Mouse (Mus musculus) spleen, embryonic (tissue): ENCODE measurements around the gene Kat6b.
"Not testable (repeated sequence)": the region's sequence is repeated elsewhere in the genome, so short reads cannot be mapped to it uniquely, and the experiment has no call there.

Experiments used
- CTCF ChIA-PET: fragments of 350-600 bp; sonication (Branson Sonifier 250); formaldehyde crosslinking; loops from one replicate; lab custom pipeline; 2022; lab: Charles Lee

Gene Kat6b

DNA sequence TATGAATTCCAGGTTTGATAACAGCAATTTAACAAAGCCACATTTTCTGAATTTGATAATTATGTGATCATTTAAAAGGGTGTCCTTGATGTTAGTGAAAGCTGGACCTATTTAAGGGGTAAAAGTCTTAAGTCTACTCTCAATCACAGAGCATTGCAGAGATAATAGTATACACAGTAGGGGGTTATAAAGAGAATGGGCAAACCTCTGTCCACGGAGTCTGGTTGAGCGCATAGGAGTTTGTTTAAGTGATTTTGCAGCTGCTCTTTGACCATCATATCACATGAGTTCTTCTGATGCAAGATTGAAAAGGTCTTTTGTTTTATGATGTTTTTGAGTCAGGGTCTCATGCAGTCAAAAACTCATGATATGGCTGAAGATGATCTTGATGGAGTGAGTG is 3.0 kb downstream of the Kat6b start:
- CTCF ChIA-PET, result no interaction called here

- CTCF ChIA-PET, result interaction anchor here (0.7 kb wide), 1 partner anchor 394 kb away, joined by 3 read pairs; no protein-coding TSS in a partner anchor
These were observed 3.5 kb downstream of the Kat6b start for GRCm38 (mm10) chr14:21484693-21485092.

DNA sequence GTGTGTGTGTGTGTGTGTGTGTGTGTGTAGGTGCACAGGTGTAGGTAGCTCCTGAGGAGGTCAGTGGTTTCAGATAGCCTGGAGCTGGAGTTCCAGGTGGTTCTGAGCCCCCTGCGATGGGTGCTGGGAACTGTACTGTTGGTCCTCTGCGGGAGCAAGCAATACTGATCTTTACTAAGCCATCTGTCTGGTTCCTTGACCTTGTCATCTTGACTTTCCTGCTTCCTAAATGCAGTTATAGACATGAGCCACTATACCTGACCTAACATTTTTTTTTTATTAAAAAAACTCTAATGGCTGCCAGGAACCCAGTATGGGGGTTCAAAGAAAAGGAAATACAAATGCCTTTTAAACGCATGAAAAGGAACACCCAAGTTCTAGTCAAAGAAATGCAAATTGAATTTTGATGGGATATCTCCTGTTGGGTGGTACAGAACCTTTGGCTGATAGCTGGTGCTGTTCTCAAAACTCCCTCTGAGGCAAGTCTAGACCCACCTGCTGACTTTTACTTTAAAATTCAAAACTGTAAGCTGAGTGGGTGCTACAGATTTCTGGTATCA is 4.8 kb downstream of the Kat6b start:
- CTCF ChIA-PET, result interaction anchor here (0.6 kb wide), 1 partner anchor 1664 kb away, joined by 7 read pairs; no protein-coding TSS in a partner anchor

DNA sequence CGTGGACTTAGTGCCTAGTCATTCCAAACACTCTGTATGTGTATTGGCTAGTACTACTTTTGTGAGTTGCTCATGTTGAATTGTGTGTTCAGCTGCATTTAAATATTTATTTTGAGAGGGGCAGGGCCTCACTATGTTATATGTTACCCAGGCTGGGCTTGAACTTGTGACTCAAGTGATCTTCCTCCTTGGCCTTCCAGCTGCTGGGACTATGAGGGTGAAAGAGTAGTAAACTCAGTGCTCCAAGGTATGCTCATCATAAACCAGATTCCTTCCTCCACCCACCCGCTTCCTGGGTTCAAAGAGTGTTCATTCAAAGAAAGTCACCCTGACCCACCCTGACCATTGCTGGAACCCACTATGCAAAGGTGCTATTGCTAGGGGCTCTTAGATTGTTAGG is 5.9 kb downstream of the Kat6b start:
- CTCF ChIA-PET, result not testable (repeated sequence)

DNA sequence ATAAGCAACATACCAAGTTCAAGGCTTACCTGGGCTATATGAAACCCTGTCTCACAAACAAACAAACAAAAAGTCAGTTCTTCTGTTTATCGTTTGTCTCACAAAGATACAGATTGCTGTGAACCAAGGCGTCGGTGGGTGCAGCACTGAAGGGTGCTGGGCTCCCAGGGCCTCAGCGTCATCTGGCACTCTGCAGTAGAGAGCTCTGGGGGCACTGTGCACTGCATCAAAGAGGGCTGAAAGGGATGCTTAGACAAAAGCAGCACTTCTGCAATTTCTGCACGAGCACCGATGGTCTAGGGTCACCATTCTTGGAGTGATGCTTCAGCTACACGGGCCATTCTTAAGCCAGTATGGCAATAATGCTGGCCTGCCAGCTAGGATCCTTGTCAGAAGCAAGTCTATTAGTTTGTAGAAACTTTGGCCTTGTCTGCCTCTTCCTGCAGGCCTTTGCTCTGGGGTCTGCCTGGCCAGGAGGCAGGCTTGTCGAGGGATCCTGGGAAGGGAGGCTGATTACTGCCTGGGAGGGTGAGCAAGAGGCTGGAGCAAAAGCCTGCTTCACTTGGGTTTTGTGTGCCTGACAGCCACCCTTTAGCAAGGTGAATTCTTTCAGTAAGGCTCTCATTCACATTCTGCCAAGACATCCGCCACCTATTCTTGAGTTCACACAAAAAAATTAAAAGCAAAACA is 7.3 kb downstream of the Kat6b start:
- CTCF ChIA-PET, result not testable (repeated sequence)

DNA sequence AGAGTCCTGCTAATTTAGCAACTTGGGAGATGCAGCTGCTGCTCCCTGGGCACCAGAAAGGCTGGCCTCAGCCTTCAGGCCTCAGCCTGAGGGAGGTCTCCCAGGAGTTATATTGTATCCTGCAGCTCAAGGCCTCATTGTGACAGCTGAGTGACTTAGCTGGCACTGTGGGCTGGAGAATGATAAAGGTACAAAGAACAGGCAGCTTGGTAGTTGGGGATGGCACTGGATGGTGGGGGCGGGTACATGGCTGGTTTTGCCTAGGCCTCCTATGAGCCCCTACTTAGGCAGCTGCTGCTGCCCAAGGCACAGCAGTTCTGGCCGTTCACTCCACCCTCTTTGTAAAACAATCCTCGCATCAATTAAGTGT is 7.9 kb downstream of the Kat6b start:
- CTCF ChIA-PET, result no interaction called here

DNA sequence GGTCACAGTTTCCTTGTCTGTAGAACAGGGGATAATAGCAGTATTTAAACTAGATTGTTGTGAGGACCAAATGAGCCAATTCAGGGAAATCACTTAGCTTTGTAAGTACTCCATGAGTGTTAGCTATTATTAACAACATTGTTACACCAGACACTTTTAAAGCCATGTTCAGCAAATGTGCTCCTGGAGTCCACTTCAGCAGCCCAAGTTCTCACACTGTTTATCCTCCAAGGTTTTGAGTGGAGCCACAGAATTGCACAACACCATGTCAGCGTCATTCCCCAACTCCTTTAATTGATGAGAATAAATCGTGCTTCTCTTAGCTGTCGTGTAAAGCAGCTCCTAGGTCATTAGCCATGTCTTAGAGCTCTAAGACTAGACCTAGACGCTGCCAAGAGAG is 8.9 kb downstream of the Kat6b start:
- CTCF ChIA-PET, result no interaction called here

DNA sequence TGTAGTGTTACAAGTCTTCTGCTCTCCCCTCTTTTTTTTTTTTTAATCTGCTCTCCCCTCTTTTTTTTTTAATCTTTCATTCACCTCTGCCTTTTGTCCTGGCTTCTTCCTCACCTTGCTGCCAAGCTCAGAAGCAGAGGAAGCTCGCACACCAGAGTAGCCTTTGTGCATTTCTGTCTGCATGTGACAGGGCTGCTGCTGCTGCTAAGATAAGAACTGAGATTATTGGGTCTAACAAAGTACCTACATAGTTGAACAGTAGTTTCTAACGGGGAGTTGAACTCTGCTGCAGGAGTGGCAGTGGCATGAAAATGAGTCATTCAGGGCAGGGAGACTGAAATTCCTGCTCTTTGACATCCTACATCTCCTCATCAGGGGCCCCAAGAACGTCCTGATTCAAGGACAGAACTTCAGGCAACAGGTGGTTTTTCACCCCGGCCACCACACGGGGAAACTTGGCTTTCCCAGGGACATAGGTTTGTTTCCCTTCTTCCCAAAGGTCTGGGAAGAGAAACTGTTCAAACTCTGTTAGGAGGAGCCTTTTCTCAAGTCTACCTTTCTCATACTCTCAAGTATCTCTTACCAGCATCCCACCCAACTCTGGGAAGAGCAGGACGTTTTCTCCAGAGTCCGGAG is 17.2 kb downstream of the Kat6b start:
- CTCF ChIA-PET, result no interaction called here

DNA sequence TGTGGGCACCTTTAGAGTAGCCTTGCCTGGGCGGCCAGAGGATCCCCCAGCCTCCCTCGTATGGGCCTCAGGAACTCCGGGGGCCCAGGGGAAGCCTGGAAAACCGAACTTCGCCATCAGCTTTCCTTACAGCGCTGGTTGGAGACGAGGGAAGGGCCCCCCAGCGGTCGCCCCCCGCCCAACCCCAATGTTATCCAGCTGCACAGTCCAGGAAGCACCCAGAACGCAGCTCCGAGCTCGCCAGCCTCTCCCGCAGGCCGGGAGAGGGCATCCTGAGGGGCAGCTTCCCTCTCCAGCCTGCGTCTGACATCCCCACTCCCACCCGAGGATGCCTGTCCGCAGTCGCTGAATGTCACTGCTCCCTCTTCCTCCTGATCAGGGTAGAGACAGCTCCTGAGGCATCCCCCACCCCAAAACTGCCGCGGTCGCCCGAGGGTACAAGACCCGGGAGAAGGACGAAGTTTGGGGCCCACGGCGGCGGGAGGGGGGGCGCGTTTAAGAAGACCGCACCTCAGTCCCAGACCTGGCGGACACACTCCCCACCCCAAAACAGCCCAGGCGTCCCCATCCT is 17.9 kb downstream of the Kat6b start:
- CTCF ChIA-PET, result no interaction called here

DNA sequence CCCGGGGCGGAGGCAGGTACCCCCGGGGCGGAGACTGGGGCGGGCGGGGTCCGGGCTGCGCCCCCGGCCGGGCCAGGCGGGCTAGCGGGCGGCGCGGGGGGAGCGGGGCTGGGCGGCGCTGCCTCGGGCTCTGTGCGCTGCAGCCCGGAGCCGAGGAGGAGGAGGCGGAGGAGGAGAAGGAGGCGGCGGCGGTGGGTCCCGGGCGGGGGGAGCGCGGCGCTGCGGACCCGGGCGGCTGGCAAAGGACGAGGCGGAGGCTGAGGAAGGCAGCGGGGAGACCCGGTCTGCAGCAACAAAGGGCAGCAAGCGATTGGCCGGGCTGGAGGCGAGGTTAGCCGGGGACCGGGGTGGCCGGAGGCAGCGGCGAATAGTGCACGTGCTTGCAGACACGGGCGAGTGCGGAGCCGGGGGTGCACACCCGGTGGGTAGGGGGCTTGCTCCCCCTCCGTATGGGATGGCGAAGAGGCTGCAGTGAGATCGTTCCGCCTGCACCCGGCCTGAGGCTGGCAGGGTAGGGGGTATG is 18.5 kb downstream of the Kat6b start:
- CTCF ChIA-PET, result no interaction called here

DNA sequence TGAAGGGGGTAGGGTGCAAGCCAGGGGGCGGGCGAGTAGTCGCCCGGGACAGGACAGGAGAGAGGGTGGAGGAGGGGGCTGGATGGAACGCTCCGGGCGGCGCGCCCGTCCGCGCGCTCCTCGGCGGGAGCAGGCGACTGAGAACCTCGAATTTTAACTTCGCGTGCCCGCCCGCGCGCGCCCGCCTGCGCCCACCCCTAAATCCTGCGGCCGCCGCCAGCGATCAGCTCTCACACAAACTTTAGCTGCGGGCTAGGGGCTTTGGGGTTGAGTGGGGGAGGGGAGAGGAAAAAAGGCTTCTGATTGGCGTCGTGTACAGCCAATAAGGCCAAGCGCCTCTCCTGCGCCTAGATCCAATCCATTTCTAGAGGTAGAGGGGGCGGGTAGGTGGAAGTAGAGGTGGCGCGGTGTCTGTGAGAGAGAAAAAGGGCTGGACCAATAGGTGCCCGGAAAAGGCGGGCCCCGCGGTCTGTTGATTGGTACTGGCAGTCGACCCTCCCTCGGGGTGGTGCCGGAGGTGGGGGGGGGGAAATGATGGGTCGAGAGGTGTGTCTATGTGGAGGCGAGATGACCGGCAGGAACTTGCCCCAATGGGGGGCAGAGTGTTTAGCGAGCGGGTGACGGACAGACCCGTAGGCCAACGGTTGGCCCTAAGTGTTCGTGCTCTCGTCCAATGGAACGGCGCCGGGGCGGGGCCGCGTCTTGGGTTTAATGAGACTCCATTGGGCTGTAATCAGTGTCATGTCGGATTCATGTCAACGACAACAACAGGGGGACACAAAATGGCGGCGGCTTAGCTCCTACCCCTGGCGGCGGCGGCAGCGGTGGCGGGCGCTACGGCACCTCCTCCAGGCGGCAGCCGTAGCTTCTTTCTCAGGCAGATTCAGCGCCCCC is 19.2 kb downstream of the Kat6b start:
- CTCF ChIA-PET, result interaction anchor here (0.7 kb wide), 1 partner anchor 172 kb away, joined by 3 read pairs; no protein-coding TSS in a partner anchor

- CTCF ChIA-PET, result interaction anchor here (0.7 kb wide), 1 partner anchor 171 kb away, joined by 3 read pairs; no protein-coding TSS in a partner anchor
These were observed 19.9 kb downstream of the Kat6b start for GRCm38 (mm10) chr14:21501048-21501657.

GRCm38 (mm10) chr14:21505036-21505435 is 23.8 kb downstream of the Kat6b start:
- CTCF ChIA-PET, result no interaction called here

DNA sequence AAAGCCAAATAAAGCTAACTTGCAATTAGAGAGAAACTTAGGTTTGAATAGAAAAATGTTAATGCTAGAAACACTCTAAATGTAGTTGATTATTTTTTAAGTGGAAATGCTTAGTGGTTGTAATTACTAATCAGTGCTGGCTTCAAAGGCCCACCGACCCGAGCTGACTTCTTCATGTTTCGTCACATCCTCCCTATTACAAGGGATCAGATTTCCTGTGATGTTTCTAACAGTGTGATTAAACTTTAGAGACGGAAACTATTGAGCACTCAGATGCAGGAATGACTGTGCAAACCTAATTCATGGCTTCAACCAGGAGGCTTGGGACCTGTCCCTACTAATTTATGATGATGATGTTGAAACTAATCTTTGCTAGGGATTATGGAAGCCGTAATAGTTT is 25.8 kb downstream of the Kat6b start:
- CTCF ChIA-PET, result no interaction called here

- CTCF ChIA-PET, result no interaction called here
These were observed 28.1 kb downstream of the Kat6b start for GRCm38 (mm10) chr14:21509111-21509905.

DNA sequence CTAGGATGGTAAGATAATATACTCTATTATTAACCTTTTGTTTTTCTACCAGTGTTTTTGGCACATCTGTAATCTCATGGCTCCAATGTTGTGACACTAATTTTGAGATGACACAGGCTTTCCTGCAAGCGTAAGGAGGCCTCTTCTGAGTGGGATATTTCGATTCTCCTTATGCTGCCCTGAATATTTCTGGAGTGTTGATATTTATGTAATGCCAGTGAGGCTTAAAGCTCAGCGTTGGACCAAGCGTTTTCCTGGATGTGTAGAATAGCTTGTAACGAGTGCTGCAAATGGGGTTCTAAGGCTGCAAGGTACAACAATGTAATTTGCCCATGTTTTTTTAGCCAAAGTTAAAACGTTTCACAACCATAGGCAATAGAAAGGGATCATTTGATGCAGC is 30.2 kb downstream of the Kat6b start:
- CTCF ChIA-PET, result no interaction called here

- CTCF ChIA-PET, result no interaction called here
These were observed 34.3 kb downstream of the Kat6b start for GRCm38 (mm10) chr14:21515505-21515904.

DNA sequence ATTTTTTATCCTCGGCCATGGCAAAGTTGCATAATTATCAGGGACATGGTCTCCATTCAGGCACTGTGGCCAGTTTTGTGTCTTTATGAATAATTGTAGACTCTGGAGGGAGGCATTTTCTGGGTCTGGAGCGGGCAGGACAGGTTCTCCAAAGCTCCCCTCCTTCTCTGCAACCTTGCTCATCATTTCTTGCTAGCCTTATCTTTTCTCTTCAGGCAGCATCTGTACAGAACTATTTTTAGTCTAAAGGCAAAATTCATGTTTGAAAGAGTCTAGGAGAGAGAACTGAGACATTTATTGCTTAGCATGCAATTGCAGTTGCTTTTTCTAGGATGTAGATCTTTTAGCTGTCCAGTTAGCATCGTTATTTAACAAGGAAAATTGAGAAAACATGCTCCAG is 38.1 kb downstream of the Kat6b start:
- CTCF ChIA-PET, result no interaction called here

- CTCF ChIA-PET, result no interaction called here
These were observed 39.3 kb downstream of the Kat6b start for GRCm38 (mm10) chr14:21520496-21520895.

DNA sequence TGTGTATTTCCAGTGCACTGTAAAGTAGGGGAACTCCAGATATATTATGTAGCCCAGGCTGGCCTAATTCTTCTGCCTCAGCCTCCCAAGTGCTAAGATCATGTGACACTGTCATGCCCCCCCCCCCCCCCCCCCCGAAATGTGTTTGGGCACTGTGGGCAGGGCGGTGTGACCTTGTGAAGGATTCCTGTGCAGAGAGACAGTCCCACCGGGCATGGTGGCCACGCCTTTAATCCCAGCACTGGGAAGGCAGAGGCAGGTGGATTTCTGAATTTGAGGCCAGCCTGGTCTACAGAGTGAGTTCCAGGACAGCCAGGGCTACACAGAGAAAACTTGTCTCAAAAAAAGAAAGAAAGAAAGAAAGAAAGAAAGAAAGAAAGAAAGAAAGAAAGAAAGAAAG is 40.3 kb downstream of the Kat6b start:
- CTCF ChIA-PET, result not testable (repeated sequence)
